Mouse (Mus musculus): ENCODE results near the gene Krtap2-4. TPM values are rescaled to one million over a fixed set of nuclear protein-coding genes. Genes with fewer than 3 reads are reported as not detected.
"Not testable (repeated sequence)": the region's sequence is repeated elsewhere in the genome, so short reads cannot be mapped to it uniquely, and the experiment has no call there.

Krtap2-4 gene
- polyA plus RNA-seq, 1 experiment from 2014 or later = not detected

DNA sequence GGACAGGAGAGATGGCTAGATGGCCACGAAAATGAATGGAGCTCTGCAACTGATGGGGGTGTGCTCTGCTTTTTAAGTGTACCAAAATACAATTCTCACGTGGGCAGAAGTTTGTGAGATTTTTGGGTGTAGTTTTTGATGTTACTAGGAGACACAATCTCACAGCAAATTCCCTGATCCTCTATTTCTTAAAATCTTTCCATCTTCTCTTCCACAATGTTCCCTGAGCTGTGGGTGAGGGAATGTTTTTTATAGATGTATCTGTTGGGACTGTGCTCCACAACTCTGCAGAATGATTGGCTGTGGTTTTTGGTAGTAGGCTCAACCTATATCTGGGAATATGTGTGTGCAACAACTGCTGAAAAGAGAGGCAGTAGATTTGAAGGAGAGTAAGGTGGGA is 18.6 kb upstream of the Krtap2-4 start:
- Histone ChIP-seq H3K9ac (no peak overlapping the region), H3K27ac (no peak overlapping the region), H3K4me3 (no peak overlapping the region), H3K4me1 (no peaks in the 10 kb centered on the region), H3K36me3 (no peaks in the 10 kb centered on the region), H3K4me2 (no peak overlapping the region), H3K27me3 (replicated peaks) (no peaks in the 10 kb centered on the region), H3K9me3 (replicated peaks) (no peaks in the 10 kb centered on the region)
- 41% methylated on average over 2 of the region's 2 CpGs for WGBS (ENCODE audit: insufficient replicate concordance)
- no peak for ATAC-seq

DNA sequence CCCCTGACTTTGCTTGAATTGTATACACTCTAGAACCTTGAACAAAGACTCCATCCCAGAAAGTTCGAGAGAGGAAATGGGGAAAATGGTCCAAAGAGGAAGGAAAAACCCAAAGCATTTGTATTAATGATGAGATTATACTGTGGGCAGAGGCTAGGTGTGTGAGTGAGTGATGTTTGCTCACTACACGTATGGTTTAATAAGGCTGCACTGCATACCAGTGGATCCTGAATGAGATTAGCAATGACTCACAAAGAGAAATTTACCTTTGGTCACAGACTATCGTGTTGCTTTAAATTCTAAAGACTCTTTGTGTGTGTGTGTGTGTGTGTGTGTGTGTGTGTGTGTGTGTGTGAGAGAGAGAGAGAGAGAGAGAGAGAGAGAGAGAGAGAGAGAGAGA is 16.2 kb upstream of the Krtap2-4 start:
- Histone ChIP-seq H3K36me3 (no peaks in the 10 kb centered on the region), H3K27ac (no peak overlapping the region), H3K9ac (no peak overlapping the region), H3K4me2 (no peak overlapping the region), H3K27me3 (replicated peaks) (no peaks in the 10 kb centered on the region), H3K4me3 (no peak overlapping the region), H3K9me3 (replicated peaks) (no peaks in the 10 kb centered on the region), H3K4me1 (no peaks in the 10 kb centered on the region)
- 50% methylated on average over 3 of the region's 3 CpGs for WGBS (ENCODE audit: insufficient replicate concordance)
- ATAC-seq = no peak

DNA sequence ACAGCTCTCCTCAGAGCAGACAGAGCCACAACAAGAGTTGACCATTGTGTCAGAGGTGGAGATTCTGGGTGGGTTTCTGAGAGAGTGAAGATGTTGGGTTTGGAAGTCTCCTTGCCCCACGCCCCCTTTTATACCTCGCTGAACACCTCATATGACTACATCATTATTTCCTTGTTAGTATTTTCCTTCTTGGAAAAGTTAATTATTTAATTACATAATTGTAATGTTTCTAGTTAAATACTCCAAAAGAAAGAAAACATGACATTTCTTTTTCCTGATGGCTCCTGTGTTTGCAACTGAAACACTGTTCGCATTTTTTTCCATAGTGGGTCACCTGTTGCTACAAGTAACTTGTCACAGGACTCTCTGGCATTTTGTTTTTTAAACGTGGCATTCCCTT is 13.5 kb upstream of the Krtap2-4 start, which contains the start of gene Krtap4-1:
Krtap4-1 (minus strand) TSS at position 101 of the 400 bp plus-strand sequence.
- H3K9ac ChIP-seq = no peak within 1 kb of the TSS
- H3K4me1 ChIP-seq = no peaks in the 10 kb centered on the region
- no peak for ATAC-seq
- no peaks in the 10 kb centered on the region for H3K9me3 ChIP-seq (replicated peaks)
- H3K4me2 ChIP-seq = no peak within 1 kb of the TSS
- H3K27ac ChIP-seq = no peak within 1 kb of the TSS
- H3K4me3 ChIP-seq = no peak within 1 kb of the TSS
- H3K36me3 ChIP-seq = no peaks in the 10 kb centered on the region
- H3K27me3 ChIP-seq (replicated peaks) = no peaks in the 10 kb centered on the region
- 61% methylated on average over 4 of the region's 4 CpGs for WGBS (ENCODE audit: insufficient replicate concordance)

DNA sequence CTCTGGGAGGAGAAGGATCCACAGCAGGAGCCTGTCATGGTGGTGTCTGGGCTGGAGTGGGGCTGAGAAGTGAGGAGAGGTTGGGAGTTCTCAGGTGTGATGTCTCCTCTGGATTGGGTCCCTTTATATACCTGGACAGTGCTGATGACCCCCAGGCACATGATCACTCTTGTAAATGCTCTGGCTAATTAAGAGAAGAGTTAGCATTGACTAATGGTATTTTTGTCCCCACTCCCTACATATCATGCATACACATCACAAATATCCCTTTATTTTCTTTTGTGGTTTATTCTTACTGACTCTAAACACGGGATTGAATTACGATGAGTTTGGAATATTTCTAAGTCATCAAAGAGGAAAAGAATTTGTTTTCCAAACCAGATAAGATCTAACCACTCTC is 5.7 kb upstream of the Krtap2-4 start, which contains the start of gene Gm11562:
Gm11562 (minus strand) TSS at position 101 of the 400 bp plus-strand sequence.
- H3K9ac ChIP-seq = no peak within 1 kb of the TSS
- H3K36me3 ChIP-seq = no peaks in the 10 kb centered on the region
- no peak within 1 kb of the TSS for H3K27ac ChIP-seq
- no peak within 1 kb of the TSS for H3K4me3 ChIP-seq
- no peaks in the 10 kb centered on the region for H3K9me3 ChIP-seq (replicated peaks)
- H3K4me1 ChIP-seq = no peaks in the 10 kb centered on the region
- 72% methylated on average over 2 of the region's 2 CpGs for WGBS (ENCODE audit: insufficient replicate concordance)
- ATAC-seq = no peak
- no peaks in the 10 kb centered on the region for H3K27me3 ChIP-seq (replicated peaks)
- no peak within 1 kb of the TSS for H3K4me2 ChIP-seq

DNA sequence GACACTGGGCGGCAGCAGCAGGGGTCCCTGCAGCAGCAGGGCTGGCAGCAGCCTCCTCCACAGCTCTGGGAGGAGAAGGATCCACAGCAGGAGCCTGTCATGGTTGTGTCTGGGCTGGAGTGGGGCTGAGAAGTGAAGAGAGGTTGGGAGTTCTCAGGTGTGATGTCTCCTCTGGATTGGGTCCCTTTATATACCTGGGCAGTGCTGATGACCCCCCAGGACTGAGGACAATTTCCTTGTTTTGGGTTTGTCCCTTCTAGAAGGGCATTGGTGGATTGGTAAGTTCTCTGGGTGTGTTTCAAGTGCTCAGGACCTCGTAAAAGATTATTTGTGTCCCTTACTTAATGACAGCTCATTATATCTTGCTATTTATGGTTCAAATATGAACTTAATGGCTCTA is 4.6 kb downstream of the Krtap2-4 start, which contains the start of gene Gm11937:
Gm11937 (minus strand) TSS at position 101 of the 400 bp plus-strand sequence.
- not testable (repeated sequence) for H3K27ac ChIP-seq; H3K36me3 ChIP-seq; H3K9me3 ChIP-seq (replicated peaks); H3K4me3 ChIP-seq; H3K9ac ChIP-seq; H3K4me1 ChIP-seq; ATAC-seq; H3K27me3 ChIP-seq (replicated peaks); H3K4me2 ChIP-seq
- WGBS (ENCODE audit: insufficient replicate concordance) = 55% methylated on average over 1 of the region's 2 CpGs

DNA sequence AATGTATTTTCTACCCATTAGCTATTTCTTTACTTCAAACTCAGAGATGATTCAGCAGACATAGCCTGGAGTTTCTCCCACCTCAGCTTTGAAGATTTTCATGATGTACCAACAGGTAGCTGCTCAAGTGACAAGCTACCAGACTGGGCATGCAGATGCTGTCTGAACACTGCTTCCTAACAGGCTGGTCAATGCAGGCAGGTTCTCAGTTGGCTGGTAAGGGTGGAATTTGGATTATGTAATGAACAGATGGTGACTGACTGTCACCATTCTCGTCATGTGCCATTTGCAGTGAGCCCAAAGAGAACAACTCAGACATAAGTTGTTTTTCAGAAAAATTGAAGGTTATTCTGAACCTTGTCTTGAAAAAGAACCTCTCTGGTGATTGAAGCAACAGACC is 5.5 kb downstream of the Krtap2-4 start:
- ATAC-seq = no peak
- no peaks in the 10 kb centered on the region for H3K27me3 ChIP-seq (replicated peaks)
- H3K9ac ChIP-seq = no peak overlapping the region
- H3K4me2 ChIP-seq = no peak overlapping the region
- H3K36me3 ChIP-seq = no peaks in the 10 kb centered on the region
- H3K4me3 ChIP-seq = no peak overlapping the region
- no peaks in the 10 kb centered on the region for H3K9me3 ChIP-seq (replicated peaks)
- H3K27ac ChIP-seq = no peak overlapping the region
- whole genome bisulfite sequencing (ENCODE audit: insufficient replicate concordance) = 56% methylated on average over 1 of the region's 1 CpGs
- no peaks in the 10 kb centered on the region for H3K4me1 ChIP-seq

DNA sequence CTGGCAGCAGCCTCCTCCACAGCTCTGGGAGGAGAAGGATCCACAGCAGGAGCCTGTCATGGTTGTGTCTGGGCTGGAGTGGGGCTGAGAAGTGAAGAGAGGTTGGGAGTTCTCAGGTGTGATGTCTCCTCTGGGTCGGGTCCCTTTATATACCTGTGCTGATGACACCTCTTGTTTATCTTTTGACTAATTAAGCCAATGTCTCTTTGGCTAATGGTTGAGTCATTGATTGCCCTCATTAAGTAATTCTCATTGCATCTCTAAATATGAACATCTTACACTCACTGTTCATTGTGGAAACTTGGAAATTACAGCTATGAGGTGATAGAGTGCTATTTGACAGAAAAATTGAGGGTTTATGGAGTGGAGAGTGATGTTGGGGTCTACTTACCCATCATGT is 11.4 kb downstream of the Krtap2-4 start, which contains the start of gene Gm11938:
Gm11938 (minus strand) TSS at position 101 of the 400 bp plus-strand sequence.
- not testable (repeated sequence) for H3K4me2 ChIP-seq; H3K36me3 ChIP-seq; H3K9me3 ChIP-seq (replicated peaks); H3K4me1 ChIP-seq; H3K27me3 ChIP-seq (replicated peaks); H3K27ac ChIP-seq; H3K4me3 ChIP-seq; H3K9ac ChIP-seq; ATAC-seq
- WGBS (ENCODE audit: insufficient replicate concordance) = 23% methylated on average over 1 of the region's 1 CpGs

DNA sequence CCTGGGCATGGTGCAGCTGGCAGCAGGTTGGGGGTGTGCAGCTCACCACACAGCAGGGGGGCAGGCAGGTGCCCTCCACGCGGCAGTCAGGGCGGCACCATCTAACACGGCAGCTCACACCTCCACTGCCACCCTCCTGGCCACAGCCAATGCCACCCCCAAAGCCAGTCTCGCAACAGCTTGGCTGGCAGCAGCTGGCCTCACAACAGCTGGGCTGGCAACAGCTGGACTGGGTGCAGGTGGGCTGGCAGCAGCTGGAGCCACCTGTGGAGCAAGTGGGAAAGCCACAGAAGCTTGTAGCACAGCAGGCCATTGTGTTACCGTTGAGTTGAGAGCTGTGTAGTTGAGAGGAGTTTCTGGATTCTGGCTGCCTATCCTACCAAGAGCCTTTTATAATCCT is 16.9 kb downstream of the Krtap2-4 start, which contains the start of gene Krtap9-3:
Krtap9-3 (minus strand) TSS at position 364 of the 400 bp plus-strand sequence.
- 58% methylated on average over 4 of the region's 6 CpGs for WGBS (ENCODE audit: insufficient replicate concordance)

DNA sequence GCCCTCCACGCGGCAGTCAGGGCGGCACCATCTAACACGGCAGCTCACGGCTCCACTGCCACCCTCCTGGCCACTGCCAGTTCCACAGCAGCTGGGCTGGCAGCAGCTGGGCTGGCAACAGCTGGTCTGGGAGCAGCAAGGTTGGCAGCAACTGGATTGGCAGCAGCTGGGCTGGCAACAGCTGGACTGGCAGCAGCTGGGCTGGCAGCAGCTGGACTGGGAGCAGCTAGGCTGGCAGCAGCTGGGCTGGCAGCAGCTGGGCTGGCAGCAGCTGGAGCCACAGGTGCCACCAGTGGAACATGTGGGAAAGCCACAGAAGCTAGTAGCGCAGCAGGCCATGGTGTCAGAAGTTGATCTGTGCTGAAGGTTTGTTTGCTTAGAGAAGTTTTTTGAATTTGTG is 23.7 kb downstream of the Krtap2-4 start, which contains the start of gene Krtap1-3:
Krtap1-3 (minus strand) TSS at position 359 of the 400 bp plus-strand sequence.
- no peaks in the 10 kb centered on the region for H3K36me3 ChIP-seq
- no peak for ATAC-seq
- 77% methylated on average over 6 of the region's 6 CpGs for WGBS (ENCODE audit: insufficient replicate concordance)
- no peaks in the 10 kb centered on the region for H3K4me1 ChIP-seq
- H3K9ac ChIP-seq = no peak within 1 kb of the TSS
- no peaks in the 10 kb centered on the region for H3K9me3 ChIP-seq (replicated peaks)
- H3K27me3 ChIP-seq (replicated peaks) = no peaks in the 10 kb centered on the region
- no peak within 1 kb of the TSS for H3K27ac ChIP-seq
- H3K4me2 ChIP-seq = no peak within 1 kb of the TSS
- H3K4me3 ChIP-seq = no peak within 1 kb of the TSS

More for the DNA sequence above, 16.9 kb downstream of the Krtap2-4 start, which contains the start of gene Krtap9-3:
- not testable (repeated sequence) for H3K9ac ChIP-seq; H3K4me3 ChIP-seq; H3K27ac ChIP-seq; H3K4me1 ChIP-seq; H3K36me3 ChIP-seq; H3K27me3 ChIP-seq (replicated peaks); ATAC-seq; H3K9me3 ChIP-seq (replicated peaks); H3K4me2 ChIP-seq

DNA sequence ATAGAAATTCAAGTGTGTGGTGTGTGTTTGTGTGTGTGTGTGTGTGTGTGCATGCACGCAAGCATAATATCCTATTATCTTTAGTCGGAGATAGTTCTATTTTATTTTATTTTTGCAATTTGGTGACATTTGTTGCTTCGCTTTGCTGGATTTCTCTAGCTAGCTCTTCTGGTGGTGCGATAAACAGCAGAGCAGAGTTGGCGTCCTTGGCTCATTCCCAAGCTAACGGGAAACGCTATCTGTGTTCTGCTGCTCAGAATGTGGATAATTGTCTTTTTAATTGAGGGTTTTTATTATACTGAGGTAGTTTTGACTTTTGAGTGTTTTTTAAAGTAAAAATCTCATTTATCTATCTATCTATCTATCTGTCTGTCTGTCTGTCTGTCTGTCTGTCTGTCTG is 29.6 kb downstream of the Krtap2-4 start:
- Histone ChIP-seq H3K9me3 (replicated peaks) (no peaks in the 10 kb centered on the region), H3K9ac (no peak overlapping the region), H3K4me1 (no peaks in the 10 kb centered on the region), H3K4me2 (no peak overlapping the region), H3K27ac (no peak overlapping the region), H3K36me3 (no peaks in the 10 kb centered on the region), H3K4me3 (no peak overlapping the region), H3K27me3 (replicated peaks) (no peaks in the 10 kb centered on the region)
- 77% methylated on average over 7 of the region's 7 CpGs for WGBS (ENCODE audit: insufficient replicate concordance)
- ATAC-seq = no peak

DNA sequence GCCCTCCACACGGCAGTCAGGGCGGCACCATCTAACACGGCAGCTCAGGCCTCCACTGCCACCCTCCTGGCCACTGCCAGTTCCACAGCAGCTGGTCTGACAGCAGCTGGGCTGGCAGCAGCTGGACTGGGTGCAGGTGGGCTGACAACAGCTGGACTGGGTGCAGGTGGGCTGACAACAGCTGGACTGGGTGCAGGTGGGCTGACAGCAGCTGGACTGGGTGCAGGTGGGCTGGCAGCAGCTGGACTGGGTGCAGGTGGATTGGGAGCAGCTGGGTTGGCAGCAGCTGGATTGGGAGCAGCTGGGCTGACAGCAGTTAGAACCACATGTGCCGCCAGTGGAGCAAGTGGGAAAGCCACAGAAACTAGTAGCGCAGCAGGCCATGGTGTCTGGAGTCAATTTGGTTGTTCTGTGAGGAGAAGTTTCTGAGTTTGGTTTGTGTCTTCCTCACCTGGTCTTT is 31.4 kb downstream of the Krtap2-4 start, which contains the start of gene Krtap1-4:
Krtap1-4 (minus strand) TSS at position 410 of the 460 bp plus-strand sequence.
- H3K36me3 ChIP-seq = no peaks in the 10 kb centered on the region
- H3K27me3 ChIP-seq (replicated peaks) = no peaks in the 10 kb centered on the region
- ATAC-seq = no peak
- H3K4me3 ChIP-seq = no peak within 1 kb of the TSS
- H3K4me2 ChIP-seq = no peak within 1 kb of the TSS
- no peaks in the 10 kb centered on the region for H3K4me1 ChIP-seq
- H3K9ac ChIP-seq = no peak within 1 kb of the TSS
- 75% methylated on average over 5 of the region's 5 CpGs for WGBS (ENCODE audit: insufficient replicate concordance)
- H3K27ac ChIP-seq = no peak within 1 kb of the TSS
- H3K9me3 ChIP-seq (replicated peaks) = no peaks in the 10 kb centered on the region

DNA sequence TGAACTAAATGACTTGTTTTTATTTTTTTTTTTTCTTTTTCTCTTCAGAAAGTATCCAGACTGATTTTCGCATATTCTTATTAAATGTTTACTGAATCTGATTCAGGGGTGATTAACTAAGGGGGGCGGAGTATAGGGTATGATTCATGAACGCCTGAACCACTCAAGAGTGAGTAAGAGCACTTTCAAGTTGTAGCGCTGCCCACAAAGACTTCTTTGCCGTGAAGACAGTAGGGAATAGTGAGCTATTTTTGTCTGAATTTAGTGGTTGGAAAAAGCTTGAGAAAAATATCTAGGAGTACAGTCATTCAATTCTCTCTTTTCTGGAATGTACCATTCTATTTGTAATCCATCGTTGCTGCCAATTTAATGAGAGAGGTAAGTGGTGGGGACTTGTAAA is 33.1 kb downstream of the Krtap2-4 start:
- Histone ChIP-seq H3K4me3 (no peak overlapping the region), H3K4me2 (no peak overlapping the region), H3K4me1 (no peaks in the 10 kb centered on the region), H3K36me3 (no peaks in the 10 kb centered on the region), H3K27me3 (replicated peaks) (no peaks in the 10 kb centered on the region), H3K27ac (no peak overlapping the region), H3K9ac (no peak overlapping the region), H3K9me3 (replicated peaks) (no peaks in the 10 kb centered on the region)
- WGBS (ENCODE audit: insufficient replicate concordance) = 70% methylated on average over 6 of the region's 6 CpGs
- no peak for ATAC-seq

DNA sequence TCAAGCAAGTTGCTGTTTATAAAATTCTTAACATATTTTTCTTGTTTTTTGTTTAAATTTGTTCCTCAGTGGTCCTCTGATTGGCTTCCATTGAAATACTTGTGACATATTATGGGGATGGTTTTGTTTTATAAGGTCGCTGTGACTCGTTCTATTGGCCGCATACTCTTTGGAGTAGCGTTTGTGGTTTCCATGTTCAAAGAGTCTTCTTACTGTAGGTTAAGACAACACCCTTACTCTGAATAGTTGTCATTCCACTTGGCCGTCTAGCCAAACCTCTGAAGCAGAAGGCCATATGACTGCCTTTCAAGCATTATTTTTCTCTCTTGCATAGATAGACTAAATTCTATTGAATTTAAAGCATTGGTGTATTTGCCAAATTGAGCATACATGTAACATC is 33.6 kb downstream of the Krtap2-4 start:
- Histone ChIP-seq H3K27me3 (replicated peaks) (no peaks in the 10 kb centered on the region), H3K36me3 (no peaks in the 10 kb centered on the region), H3K9me3 (replicated peaks) (no peaks in the 10 kb centered on the region), H3K4me1 (no peaks in the 10 kb centered on the region), H3K4me2 (no peak overlapping the region), H3K27ac (no peak overlapping the region), H3K4me3 (no peak overlapping the region), H3K9ac (no peak overlapping the region)
- 82% methylated on average over 5 of the region's 5 CpGs for WGBS (ENCODE audit: insufficient replicate concordance)
- no peak for ATAC-seq
